Mouse (Mus musculus): ENCODE results near the gene Adam33.
"Not testable (repeated sequence)": the region's sequence is repeated elsewhere in the genome, so short reads cannot be mapped to it uniquely, and the experiment has no call there.

Gene Adam33

DNA sequence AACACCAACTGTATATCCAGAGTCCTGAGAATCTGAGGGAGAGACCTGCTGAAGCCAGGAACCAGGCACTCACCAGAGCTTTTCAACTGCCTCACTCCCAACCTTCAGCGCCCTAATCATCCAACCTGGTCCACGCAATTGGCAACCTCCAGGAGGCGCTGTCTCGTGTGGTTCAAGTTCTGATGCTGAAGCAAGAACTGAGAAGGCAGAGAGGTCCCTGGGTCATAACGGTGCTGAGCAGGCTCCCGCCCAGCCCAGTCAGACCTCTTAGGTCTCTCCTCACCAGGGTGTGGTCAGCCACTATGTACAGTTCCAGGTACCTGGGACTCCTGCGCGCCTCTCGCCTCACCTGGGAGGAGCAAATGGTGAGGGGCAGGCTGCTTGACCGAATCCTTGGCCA, 8.0 kb downstream of the Adam33 start:
- DNase-seq: no peak

DNA sequence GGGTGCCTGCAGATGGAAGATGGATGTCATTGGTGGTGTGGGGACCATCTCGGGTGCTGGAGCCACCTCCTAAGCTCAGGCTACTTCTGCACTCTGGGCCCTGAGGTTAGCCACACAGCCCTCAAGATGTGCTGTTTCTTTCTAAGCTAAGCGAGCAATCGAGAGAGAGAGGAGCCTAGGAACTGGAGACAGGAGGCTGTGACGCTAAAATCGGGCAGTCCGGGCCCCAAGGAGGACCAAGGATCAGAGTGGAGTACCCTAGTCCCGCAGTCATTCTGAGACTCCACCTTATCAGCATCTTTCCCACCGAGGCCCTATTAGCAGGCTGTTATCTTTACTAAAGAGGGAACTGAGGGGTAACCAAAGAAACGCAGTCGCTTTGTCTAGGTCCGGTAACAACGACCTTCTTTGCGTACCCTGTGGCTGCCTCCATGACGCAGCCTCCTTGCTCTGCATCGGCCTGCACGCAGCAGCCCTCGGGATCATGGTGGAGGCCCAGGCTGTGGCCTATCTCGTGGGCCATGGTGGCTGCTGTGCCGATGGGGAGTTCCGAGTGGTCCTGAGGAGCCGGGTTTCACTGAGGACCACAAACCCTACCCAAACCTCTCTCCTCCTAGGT, 8.9 kb downstream of the Adam33 start:
- DNase-seq: no peak

DNA sequence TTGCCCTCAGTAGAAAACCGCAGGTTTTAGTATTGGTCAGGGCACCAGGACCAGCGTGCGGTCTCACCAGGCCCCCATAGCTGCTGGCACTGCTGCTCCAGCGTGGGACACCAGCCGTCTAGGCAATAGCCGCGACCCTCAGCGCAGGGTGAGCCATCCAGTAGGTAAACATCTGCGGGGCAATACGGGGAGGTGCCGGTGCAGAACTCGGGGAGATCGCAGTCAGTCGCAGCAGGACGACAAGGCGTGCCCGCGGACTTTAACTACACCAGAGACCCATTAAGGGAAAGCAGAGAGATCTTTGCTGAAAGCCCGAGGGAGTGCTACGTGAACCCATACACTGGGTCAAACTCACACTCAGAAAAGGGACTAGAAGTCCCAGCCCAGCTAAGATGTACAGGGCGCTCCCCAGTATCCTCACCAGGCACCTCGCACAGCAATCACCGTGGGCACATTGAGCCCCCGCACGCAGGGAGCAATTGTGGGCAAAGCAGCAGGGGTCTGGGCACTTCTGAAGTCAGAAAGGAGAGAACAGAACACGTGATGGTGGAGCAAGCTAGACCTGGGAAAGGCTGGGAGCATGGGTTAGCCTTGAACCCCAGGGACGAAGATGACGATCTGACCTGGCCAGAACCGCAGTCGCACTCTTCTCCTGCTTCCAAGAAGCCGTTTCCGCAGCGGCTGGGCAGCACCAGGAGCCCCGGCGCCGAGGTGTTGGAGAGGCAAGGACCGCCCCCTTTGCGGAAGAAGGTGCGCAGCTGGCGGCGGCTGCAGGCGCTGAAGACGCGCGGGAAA, 9.6 kb downstream of the Adam33 start:
- no peak for DNase-seq

DNA sequence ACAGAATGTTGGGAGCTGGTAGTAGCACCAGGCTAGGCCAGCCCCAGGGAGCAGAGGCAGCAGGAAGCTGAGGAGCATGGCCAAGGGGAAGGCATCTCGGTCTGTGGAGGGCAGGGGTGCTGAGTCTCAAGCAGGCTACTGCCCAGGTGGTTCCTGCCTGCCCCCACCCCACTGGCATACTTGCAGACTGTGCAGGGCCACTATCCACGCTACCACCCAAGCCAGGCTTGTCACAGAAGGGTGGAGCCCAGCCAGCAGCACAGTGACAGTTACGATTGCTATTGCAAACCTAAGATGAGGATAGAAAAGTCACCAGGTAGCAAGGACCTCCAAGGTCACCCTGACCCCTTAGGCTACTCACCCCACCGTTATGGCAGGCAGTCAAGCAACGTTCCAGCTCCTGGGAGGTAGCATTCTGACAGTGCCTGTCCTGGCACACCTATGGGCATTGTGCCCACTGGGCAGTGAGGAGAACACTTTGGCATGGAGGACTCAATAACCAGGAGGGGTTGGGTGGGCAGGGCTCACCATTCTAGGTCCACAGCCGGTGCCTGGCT, 10.7 kb downstream of the Adam33 start:
- no peak for DNase-seq

DNA sequence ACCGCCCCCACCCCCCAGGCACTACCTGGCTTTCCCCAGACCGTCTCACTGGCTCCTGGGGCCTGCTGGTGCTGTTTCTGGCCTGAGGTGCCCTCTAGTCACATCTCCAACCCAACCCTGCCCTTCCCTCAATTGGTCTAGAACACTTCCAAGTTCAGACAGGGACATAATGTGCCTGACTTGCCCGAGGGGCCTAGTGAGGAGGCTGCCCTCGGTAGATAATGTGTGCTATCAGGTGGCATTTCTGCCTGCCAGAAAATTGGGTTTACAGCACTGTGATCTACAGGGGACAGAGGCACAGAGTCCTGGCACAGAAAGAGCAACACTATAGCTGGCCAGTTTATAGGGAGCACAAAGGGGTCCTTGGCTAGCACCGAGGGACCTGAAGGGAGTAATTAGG, 11.6 kb downstream of the Adam33 start:
- DNase-seq: no peak

DNA sequence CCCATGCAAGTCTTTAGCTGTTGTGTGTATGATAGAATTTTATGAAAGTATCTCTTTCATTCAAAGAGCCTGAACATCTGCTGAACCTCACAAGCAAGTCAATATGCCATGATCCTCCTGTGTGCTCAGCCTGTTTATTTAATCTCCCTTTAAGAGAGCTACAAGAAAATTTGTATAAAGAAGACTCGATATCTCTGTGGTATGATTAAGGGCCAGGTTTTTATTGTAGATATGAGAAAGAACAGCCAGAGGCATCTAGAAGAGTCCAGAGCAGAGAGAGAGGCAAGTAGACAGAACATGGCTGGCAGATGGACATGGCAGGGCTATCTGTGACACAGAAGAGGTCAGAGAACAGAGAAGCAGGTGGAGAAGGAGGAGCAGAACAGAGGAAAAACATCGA, 17.6 kb downstream of the Adam33 start:
- no peak for DNase-seq

DNA sequence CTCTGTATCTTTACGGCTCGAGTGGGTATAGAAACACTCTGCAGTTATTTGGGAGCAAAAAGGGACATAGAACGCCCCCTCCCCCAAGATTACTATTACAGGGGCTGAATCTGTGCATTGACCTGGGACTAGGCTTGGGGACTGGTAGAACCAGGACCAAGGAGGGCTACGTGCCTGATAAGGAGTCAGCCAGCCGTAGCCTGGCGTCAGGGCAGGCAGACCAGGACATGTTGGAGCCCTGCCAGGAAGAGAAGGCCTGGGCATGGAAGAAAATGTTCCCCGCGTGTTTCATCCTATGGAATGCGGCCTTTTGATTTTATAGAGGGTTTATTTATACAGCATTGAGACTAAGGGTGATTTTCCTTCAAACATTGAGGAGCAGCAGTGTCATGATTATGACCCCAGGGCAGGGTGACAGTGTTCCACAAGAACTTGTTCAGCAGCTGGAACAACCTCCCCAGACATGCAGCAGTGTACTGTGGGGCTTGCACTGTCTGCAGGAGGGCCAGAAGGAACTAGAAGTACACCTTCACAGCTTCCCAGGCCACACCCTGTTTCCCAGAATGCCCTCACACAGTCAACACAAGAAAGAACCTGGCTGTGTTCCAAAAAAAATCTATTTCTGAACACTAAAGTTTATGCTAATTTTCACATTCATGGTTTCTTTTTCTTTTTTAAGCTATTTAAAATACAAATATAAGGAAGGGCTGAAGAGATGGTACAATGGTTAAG, 18.5 kb downstream of the Adam33 start:
- DNase-seq: no peak

DNA sequence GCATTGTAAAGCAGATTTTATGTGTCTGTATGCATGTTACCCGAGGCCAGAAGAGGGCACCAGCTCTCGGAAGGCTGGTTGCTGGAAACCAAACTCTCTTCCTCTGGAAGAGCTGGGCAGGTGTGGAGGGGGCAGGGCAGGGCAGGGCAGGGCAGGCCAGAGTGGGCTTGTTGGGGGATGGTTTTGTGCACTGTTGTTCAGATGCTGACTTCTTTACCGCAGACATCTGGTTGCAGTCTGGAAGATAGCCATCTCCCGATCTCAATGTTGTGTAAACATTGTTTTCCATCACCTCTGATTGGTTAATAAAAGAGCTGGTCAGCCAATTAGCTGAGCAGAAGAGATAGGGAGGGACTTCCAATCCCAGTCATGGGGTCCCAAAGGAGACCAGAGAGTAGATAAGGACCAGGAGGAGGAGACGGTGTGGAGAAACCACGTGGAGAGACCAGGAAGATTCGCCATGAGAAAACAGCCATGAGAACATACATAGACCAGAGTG, 19.2 kb downstream of the Adam33 start:
- no peak for DNase-seq

DNA sequence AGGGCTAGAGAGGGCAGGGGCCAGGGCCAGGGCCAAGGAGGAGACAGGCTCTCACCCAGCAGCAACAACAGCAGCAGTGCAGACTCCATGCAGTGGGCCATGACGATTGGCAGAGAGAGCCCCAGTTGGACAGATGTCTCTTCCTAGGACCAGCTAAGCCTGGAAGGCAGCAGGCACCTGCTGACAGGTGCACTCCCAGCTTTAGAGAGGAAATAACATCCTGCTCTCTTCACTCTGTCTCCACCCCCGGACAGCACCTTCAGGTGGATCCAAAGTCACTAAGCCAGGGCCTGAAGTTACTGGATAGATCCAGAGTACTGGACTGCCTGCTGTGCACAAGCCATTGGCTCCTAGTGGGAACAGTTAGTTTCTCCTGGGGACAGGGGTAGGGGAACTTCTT, 20.6 kb downstream of the Adam33 start, which contains the start of gene Gfra4:
TSS of gene Gfra4 (minus strand) at position 101 of the 400 bp plus-strand sequence.
- no peak for DNase-seq

DNA sequence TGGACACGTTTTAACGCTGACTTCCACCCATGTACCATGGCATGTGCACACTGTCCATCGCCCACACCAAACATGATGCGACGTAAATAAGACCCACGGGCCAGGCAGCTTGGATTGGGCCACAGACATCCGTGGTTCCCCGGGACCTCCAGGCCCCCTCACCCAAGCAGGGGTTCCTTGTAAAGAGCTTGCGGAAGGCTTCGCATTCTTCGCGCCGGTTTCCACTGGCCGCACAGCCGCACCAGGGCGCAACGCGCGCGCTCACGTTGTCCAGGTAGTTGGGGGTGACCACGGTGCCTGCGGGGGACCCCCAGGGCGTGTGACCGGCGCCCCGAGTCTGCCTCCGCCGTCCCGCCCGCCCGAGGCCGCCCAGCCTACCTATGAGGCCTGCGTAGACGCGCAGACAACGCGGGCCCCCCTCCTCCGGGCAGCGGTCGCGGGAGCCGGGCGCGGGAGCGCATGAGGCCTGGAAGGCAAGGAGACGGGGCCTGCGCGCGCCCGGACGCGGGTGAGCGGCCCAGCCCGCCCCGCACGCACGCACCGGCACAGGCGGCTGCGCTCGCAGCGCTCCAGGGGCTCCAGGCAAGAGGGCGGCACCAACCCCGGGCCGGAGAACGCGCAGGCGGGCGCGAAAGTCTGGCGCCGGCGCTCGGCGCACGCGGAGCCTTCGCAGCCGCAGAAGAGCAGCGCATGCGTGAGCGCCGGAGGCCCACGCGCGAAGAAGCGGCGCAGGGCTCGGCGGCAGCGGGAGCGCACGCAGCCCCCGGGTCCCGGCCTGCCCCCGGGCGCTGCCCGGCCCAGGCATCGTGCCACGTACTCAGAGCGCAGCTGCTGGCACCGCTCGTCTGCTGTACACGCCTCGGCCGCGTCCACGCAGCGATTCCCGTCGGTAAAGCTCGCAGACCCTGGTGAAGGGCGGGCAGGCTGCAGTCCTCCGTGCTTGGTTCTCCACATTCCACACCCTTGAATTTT, 22.5 kb downstream of the Adam33 start:
- DNase-seq: peak; percentile 42

DNA sequence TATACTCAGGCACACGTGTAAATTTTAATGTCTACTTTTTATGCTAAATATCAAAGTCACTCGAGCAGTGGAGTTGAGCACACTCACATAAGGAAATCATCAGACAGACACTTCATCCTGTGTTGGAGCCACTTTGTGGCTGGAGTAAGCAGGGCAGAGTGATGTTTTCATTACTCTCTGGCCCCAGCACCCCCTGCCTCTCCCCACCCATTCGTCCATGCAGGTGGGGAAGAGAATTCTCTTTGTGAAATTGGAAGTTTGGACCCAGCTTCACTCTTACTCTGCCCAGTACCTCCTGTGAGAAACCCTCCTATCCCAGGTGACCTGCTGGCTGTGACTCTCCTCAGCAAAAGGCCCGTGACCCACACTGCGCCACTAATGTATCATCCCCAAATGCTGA, 24.9 kb downstream of the Adam33 start:
- DNase-seq: no peak

DNA sequence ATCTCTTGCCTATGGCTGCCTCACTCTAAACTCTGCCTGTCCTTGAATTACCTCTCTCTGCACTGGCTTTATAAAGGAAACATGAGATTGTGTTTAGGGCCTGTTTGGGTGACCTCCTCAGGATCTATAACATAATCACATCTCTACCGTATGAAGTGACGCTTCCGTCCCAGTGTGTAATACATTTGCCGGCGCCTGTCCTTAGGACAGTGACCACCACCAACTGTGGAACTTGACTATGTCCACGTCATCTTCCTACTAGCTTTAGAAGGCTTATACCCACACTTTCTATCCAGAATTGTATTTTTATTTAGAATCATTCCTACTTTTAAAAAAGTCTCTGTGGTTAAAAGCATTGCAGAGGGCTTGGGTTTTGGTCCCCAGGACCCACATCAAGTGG, 25.4 kb downstream of the Adam33 start:
- DNase-seq: no peak

DNA sequence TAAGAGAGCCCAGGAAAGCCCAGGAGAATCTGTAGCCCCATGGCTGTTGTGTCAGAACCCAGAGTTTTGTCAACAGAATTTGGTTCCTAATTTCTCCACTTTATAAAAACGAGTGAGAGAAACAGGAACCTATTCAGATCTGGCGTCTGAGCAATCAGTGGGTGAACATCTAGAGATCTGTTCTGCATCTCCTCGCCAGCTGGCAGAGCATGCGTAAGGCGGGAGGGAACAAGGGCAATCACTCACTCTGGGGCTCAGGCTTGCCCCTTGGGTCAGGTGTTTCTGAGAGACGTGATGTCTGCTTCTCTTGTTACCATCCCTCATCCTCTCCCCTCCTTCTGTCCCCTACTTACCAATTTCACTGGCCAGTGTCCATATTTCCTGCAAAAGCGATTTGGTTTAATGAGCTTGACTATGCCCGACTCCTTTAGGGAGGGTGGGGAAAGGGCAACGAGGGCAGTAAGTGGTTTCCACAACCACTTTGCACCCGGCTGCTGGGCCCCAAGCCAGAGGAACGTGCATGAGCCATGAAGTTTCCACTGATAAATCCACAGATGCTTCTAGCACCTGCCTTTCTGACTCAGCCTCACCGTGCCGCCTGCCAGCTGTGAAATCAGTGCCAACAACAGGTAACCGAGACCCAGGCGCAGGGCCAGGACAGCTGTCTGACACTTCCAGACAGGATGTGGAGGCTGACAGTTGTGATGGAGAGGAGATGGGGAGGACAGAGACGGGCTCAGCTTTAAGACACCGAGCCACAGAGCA, 26.2 kb downstream of the Adam33 start:
- no peak for DNase-seq

DNA sequence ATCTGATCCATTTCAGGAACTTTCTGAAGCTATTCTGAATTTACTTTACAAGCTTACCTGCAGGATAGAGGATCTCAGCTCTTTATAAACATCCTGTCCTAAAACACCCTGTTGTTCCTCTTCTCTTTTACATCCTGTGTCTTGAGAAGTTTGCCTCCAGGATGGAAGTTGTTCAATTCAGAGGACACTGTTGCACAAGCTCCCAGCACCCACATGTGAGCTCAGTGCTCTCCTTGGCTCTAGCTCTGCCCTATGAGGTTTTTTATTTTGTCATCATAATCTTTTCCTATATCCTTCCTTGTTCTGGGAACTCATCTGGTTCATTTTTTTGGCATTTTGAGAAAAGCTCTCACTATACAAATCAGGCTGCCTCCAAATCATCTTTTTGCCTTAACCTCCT, 26.9 kb downstream of the Adam33 start:
- DNase-seq: no peak

DNA sequence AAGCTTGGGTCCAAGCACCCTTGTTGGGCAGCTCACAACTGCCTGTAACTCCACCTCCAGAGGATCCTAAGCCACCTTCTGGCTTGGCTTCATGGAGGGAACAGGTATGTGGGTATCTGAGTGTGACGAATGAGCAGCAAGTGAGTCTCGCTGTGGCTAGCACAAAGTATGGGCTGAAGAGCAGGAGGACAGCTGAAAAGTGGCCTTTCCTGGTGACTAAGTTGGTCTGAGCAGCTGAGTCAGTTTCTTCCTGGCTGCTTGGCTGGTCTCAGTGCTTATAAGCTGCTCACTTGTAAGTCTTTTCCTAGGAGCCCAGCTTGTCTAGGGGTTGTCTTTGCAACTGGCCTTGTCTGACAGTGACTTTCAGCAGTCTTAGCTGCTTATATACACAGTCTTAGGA, 27.3 kb downstream of the Adam33 start:
- no peak for DNase-seq

DNA sequence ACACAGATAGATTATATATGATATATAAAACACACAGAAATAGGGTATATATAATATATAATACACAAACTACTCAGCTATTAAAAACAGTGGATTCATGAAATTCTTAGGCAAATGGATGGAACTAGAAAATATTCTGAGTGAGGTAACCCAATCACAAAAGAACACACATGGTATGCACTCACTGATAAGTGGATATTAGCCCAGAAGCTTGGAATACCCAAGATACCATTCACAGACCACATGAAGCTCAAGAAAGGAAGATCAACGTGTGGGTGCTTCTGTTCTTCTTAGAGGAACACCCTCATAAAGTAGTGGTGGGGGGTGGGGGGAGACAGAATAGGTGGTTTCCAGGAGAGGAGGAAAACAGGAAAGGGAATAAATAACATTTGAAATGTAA, 32.2 kb downstream of the Adam33 start:
- not testable (repeated sequence) for DNase-seq

DNA sequence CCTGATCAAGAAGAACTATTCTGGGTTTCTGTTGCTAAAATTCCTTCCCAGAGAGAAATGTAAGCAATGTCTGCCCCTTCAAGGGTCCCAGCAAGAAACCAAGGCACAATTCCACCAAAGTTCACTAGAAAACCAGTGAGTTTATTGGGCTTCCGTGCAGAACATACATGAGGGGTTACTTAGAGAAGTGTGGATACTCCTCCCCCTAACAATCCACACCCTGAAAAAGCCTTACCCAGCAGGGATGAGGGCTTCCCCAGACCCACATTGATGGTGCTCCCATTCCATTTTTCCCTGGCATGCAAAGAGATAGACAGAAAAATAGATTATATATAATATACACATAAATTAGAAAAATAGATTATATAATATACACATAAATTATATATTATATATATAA, 32.6 kb downstream of the Adam33 start:
- DNase-seq: no peak

DNA sequence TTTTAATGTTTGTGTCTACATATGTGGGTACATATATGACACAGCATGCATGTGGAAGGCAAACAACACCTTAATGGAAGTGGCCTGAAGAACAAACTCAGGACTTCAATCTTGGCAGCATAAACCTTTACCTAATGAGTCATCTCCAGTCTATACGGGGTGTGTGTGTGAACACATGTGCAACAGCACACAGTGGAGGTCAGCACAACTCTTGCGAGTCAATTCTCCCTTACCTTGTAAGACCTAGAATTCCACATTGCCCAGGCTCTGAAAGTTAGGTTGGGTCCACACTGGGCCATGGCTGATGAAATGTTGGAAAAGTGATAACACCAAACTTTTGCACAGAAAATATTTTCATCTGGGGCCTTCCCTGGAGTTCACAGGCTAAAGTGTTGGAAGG, 33.1 kb downstream of the Adam33 start:
- no peak for DNase-seq

DNA sequence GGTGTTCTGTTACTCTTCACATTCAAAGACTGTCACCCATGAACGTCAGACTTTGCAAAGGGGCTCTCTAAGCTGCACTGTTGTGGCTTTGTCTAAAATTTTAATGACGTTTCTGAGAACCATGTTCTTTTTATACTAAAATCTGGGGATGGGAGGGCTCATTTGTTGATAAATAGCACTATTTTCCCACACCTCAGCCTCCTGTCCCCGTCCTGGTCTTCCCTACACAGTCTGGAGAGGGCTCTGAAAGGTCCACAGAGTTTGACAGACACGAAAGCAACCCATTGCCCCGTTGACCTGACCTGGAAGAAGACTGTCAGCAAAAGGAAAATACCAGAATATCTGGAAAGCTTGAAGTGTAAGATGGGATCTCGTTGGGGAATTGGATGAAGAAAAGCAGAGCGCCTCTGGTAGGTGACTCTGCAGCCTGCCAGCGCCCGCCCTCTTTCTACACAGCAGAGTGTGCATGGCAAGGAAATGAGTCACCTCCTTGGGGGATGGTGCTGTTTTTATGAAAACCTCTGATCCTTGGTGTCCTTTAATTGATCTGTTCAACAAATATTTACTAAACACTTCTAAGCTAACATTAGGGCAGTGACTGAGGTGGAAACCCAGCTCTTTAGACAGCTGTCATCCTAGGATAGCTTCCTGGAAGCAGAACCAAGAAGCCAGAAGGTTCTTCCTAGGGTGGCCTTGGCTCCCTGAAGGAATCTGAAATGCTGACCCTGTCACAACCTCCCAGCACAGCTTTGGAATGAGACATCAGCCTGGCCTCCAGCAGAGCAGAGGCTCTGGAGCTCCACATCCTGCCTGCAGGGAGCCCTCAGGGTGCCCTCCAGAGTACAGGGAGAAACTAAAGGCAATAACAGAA, 34.3 kb downstream of the Adam33 start:
- DNase-seq: no peak

DNA sequence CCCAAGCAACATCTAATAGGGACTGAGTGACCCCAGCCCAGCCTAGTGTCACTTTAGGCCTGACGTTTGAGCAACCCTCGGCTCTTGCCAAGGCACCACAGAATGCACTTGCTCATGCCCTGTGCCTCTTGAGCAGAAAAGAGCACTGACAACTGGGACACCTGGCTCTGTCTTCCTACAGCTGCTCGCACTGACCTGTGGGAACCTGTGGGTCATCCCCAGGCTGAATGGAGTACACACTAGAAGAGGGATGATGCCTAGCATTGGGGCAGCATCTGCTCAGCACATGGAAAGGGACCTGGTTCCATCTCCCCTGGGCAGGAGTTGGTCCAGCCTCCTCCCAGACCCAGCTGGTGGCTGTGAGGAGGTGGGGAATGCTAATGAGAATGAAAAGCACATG, 36.7 kb downstream of the Adam33 start:
- no peak for DNase-seq

All from cerebellum, adult 9-10 months (tissue).